Mouse (Mus musculus) bone marrow, adult 2 months (tissue): ENCODE results near the gene Srf.

Experiments used
- CTCF ChIP-seq: fragments of 200-500 bp; IDR thresholded peaks from 2 replicates; pipeline ENCODE4 v1.5.1; 2011; ENCODE audit warnings: low read length, control low read depth; ENCODE audit not compliant: control insufficient read depth, insufficient read depth
- POLR2A ChIP-seq: fragments of 200-500 bp; IDR thresholded peaks from 2 replicates; pipeline ENCODE4 v1.6.1; 2011; ENCODE audit warnings: low read depth, mild to moderate bottlenecking, control low read depth, low read length, borderline replicate concordance; ENCODE audit not compliant: control insufficient read depth

DNA sequence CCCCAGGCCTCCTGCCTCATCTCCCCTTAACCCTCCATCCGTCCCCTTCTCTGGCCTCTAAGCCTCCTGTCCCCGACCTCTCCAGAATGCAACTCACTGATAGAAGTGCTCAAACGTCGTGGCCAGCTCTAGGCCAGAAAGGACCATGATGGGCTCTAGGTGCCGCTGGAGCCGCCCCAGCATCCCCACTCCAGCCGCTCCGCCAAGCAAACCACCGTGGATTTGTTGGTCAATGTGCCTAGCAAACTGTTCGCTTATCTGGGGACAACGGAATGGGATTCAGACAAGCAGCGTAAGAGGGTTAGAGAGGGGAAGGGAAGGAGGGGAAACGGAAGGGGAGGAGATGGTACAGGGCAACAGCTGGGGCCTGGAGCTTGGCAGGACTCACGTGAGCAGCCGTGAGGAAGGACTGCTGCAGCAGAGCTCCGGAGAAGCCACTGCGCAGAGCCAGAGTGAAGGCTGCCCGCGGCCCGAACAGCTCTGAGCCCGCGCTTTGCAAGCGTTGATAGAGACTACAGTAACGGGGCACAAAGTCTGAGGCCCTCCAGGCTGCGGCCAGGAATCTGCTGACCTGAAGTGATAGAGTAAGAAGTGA, 35.5 kb downstream of the Srf start:
- TF ChIP-seq POLR2A: no peak
- TF ChIP-seq CTCF: no peak
